Mouse (Mus musculus) 3T3-L1 (cell line): ENCODE measurements around the gene Upk3a.
"Not testable (repeated sequence)": the region's sequence is repeated elsewhere in the genome, so short reads cannot be mapped to it uniquely, and the experiment has no call there.

Experiments
- DNase-seq: peaks from one replicate; pipeline ENCODE4 v3.0.0-alpha.2; 2015; ENCODE audit warnings: low read depth, low spot score

Gene Upk3a

DNA sequence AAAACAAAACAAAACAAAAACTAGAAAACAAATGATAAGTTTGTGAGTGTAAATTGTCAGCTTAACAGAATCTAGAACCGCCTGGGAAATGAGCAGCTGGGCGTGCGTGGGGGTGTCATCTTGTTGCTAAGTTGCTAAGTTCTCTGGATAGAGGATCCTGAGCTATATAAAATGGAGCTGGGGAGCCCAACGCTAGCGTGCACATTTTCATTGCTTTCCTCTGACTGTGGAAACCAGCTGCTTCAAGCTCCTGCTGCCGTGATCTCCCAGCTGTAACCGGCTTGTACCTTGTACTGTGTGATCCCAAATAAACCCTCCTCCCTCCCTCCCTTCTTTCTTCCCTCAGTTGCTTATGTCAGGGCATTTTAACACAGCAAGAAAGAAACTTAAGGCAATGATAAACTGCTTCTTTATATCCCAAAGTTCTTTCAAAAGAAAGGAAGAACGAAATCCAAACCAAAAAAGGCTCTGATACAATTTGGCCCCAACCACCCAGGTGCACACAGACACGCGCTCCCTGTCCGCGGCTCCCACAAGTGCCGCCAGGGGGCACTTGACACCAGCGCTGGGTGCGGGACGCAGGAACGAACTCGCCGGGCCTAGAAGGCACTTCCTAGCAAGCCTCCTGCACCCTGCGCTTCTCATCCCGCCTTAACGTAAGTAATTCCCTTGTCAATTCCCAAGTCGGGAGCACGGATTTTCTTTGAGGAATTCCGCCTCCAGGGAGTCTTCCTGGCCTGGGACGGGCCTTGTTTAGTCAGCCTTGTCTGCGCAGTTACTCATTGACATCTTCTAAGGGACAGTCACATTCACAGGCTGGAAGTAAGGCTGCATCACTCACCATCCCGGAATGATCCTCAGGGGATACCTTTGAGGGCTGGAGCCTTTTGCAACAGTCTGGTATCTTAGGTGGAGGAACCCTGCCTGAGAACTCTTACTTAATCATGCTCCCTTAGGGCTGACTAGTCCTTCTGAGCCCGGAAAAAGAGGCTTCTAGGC is 15.7 kb upstream of the Upk3a start:
- DNase-seq = peak; percentile 70

DNA sequence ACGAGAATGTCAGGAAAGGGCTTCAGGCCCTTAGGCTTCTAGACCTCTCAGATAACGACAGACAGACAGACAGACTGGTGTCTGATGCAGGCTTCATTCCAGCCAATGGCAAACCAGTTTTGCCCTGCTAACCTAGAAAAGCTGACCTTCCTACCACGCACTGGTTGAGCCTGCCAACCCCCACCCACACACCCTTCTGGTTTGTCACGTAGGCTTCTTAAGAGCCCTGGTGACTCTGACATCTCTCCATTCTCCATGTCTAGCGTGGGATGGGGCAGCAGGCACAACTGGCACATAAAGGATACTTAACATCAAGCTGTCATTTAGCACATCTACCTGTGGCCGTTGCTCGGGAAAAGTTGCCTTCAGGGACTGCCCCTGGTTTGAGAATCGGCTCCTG is 7.3 kb upstream of the Upk3a start:
- no peak for DNase-seq

DNA sequence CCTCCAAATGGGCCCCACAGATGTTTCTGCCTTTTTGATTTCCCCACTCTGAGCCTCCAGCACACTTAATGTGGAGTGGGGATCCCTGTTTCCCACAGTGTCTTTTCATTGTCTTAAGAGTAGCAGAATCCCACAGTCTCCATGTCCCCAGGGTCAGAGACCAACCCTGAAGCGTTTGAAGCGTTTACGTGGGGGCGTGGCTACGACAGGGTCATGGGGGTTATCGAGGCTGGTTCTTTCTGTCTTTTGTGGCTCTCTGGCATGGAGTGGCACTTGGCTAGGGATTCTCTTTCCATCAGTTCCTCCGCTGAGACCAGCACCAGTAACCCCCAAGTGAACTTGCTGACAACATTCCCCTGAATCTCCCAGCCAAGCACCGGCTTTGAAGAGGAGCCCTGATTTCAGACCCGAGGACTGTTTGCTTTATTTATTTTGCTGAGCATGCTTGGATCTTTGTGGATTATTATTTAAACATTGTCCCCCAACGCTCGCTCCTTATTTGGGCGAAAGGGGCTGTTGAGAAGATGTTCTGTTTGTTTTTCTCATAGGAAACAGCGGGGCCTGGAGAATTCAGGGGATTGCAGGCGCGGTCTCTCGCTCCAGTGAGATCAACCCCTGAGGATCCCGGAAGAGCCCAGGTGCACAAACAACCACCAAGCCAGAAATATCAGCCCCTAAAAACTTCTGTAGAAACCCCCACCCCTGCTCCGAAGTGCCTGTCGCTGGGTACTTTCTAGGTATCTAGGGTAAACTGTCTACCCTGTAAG is 4.9 kb upstream of the Upk3a start:
- no peak for DNase-seq

DNA sequence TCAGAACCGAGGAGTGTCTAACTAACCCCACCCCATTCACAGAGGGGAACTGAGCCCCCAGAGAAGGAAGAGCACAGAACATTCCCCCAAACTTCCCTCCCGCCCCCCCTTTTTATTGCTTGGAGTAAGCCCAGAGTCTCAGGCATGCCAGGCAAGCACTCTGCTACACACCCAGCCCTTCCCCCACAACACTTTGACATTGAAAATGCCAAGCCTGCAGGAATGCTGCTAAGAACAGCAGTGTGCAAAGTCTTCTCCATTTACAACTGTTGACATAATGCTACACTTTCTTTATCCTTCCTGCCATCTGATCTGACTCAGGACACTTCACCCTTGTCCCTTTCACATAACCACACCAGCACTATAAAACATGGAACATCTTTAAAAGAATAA is 4.3 kb upstream of the Upk3a start:
- no peak for DNase-seq

DNA sequence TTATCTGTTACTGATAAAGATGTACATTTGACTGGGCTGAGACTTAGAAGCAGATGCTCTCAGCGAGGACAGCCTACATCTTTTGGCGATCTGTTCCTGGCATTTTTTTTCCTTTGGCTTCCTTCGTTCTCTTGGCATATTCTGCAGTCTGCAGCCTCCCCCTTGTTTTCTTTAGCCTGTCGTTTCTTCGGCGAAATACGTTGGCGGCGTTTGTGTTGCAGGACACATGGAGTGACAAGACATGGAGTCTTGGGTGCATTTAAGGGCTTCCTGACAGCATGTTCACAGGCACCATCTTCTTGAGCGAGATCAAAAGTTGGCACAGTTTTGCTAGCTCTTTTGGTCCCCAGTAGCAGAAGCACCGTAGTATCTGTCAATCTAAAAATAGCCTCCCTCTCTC is 1.2 kb upstream of the Upk3a start:
- no peak for DNase-seq

DNA sequence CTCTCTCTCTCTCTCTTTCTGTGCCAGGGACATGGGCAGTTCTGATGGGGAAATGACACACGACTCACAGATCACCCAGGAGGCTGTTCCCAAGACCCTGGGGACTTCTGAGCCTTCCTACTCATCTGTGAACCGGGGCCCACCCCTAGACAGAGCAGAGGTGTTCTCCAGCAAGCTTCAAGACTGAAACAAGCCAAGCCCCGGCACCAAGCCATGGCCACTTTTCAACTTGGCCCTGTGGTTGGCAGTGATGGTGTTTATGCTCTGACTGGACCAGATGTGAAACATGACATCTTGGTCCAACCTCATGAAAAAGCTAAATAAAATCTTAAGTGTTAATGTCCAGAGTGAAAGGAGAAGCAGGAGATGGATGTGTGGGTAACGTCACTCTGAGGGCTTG is 5.3 kb downstream of the Upk3a start:
- no peak for DNase-seq

DNA sequence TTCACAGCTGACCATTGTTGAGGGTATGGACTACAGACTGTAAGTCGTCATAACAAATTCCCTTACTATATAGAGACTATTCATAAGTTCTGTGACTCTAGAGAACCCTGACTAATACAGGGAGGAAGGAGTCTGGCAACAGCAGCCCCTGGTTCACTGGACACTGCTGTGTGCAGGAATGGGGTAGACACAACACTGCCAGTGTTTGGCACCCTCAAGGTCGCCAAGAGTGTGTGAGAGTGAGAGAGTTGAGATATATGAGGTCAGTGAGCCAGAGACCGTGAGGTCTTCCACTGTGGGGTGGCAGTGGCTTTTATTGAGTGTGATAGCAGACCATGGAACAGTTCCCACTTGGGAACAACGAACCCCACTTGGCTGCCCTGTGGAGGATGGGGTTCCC is 9.3 kb downstream of the Upk3a start:
- DNase-seq = no peak

DNA sequence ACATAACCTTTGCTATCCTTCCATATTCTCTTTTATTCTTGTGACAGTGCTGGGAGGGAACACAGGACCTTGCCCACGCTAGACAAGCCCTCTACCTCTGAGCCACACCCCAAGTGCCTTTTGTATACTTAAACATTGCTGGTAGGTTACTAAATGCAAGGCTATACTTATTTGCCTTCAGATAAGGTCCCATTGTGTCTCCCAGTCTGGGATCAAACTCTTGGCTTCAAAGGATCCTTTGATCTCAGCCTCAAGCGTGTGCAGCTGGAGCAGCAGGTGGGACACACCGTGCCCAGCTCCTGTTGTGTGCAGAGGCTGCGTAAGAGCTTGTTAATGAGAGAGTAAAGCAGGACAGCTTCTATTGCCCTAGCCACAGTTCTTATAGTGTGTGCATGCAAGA is 10.8 kb downstream of the Upk3a start:
- no peak for DNase-seq

DNA sequence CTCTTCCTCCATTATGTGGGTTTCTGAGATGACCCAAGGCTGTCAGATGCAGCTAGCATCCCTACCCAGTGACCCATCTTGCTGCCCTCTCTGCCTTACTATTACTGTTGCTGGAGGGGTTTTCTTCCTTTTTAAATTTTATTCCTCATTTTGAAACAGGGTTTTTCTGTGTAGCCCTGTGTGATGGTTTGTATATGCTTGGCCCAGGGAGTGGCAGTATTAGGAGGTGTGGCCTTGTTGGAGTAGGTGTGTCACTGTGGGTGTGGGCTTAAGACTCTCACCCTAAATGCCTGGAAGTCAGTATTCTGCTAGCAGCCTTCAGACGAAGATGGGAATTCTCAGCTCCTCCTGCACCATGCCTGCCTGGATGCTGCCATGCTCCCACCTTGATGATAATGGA is 11.7 kb downstream of the Upk3a start, which contains the start of gene Fam118a:
Gene Fam118a, plus strand, starts transcription at position 301 of the 400 bp plus-strand sequence.
- DNase-seq = not testable (repeated sequence)

DNA sequence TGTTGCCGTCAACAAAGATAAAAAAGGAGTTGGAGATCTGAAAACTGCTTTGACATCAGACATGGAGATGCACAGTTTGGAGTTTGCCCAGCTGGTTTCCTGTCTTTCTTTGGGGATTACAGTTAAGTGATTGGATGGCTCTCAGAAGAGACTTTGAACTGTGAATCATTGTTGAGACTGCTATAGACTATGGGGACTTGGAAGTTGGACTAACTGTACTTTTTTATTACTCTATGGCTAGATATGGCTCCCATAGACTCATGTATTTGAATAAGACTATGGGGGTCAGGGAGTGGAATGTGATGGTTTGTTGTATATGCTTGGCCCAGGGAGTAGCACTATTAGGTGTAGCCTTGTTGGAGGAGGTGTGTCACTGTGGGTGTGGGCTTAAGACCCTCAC is 13.7 kb downstream of the Upk3a start:
- not testable (repeated sequence) for DNase-seq

DNA sequence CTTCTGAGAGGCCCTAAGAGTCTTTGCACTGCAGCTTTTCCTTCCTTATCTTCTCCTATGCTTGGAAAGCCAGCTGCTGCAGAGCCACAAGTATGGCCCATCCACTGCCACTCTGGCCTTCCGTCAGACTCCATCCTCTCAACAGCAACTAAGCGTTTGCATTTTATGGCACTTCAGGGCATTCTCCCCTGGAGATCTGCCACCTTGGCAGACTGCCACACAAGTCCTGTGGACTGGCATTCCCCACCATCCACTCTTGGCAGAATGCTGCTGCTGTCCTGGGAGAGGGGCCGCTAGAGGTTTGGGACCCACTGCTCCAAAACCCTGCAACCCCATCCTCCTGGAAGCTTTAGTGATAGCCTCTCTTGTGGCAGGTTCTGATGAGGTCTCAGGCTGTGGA is 14.9 kb downstream of the Upk3a start:
- no peak for DNase-seq

DNA sequence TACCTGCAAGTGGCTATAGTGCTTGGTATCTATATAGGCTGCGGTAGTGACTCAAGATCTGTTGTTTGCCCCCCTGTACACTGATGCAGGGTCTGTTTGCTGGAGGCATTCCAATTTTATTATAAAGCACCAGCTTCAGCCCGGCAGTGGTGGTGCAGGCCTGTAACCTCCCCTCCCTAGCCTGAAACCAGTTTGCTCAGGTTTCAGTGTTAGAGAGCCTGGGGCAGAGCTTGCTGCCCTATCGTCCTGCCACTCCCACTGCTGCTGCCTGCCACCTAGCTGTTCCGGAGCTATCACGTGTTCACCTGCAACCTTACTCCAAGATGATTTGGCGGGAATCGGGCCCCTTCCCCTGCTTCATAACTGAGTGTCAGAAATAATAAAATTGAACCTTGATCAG is 17.0 kb downstream of the Upk3a start:
- not testable (repeated sequence) for DNase-seq

DNA sequence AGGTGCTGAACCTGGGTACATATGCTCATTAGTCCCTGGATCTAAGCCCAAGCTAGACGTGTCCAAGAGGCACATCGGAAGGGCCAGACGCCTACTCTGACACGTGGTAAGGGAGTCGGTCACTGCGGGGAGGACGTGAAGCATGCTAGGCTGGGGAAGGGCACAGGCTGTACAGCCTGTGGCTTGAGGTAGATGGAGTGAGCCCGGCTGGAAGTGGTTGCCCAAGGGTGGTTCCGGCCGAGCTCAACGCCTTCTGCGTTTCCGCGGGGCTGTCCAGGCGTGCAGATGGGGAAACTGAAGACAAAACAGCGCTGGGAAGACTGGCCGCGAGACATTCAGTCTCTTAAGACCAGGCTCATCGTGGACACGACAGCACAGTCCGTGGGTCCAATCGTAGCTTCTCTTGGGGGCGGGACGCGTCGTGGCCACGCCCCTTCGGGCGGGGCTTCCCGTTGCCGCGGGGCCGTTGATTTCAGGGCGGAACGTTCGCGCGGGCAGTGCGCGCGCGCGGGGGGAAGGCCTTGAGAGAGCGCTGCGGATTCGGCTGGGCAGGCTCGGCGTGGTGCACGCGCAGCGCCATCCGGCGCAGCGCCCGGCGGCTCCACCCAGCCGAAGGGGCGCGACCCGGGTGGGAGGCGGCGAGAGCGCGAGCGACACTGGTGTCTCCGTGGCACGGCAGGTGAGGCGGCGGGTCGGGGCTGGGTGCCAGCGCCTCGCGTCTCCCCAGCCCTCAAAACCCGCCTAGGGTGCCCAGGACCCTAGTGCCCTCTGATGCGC is 19.8 kb downstream of the Upk3a start:
- DNase-seq = peak; percentile 89

DNA sequence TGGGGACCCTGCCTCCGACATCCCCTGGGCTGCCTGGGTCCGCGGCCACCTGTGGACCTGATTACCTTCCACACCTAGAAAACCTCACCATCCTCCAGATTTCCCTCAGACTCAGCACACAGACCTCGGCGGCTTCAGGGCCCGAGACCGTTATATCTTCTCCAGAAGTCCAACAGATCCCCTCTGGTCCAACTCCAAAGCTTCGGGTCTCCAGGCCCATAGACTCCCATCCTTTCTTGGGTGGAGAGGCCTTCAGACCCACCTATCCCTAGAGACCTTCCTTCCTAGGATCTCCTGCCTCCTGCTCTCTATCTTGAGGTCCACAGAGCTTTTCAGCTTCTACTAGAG is 20.4 kb downstream of the Upk3a start:
- DNase-seq = peak; percentile 17

DNA sequence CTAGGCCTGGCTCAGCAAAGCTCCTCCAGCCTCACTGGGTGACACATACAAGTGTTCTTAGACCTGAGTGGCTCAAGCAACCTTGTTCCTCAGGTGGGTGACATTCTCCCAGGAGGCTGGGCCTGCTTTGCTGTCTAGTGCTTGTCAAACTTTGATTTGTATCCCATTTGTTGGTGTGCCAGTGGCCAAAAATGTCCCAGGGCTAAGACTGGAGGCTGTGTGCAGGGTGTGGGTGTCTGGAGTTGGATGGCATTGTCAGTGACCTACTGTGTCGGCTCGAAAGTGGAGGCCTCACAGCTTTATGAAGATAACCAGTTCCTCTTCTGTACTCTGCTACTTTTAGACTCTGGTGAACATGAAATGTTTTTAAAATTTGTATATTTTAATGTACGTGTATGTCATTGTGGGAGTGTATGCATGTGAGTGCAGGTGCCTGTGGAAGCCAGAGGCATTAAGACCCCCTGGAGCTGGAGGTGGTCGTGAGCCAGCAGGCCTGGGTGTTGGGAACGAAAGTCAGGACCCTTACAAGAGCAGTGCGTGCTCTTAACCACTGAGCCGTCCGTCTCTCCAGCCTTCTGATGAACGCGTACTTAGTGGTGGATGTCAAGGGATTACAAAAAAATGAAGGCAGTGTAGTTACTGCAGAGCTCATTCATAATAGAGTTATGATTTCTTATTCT is 24.7 kb downstream of the Upk3a start:
- DNase-seq = no peak

DNA sequence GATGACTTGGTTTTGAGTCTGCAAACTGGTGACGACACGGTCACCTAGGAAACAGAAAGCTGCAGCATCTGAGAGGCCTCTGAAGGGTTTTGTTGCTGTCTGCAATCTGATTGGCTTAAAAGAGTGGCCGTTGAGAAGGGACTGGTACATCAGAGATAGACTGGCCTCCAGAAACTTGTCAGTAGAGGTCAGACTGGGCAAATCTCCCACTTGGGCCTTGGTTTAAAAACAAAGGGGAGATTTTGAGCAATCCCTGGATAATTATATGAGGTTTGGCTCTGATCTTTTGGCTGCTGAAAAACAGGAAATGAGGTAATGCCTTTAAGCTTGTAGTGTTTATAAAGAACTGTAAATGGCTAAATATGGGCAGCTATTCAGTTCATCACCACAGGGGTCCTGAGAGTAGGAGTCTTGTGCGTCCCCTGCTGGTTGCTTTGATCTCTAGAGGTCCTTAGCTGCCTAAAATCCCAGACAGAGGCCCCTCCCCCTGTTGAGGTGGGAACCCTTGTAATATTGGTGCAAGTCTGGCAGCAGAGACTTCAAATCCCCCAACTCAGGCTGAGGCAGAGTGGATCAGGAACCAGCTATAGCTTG is 25.5 kb downstream of the Upk3a start:
- DNase-seq = peak; percentile 94

DNA sequence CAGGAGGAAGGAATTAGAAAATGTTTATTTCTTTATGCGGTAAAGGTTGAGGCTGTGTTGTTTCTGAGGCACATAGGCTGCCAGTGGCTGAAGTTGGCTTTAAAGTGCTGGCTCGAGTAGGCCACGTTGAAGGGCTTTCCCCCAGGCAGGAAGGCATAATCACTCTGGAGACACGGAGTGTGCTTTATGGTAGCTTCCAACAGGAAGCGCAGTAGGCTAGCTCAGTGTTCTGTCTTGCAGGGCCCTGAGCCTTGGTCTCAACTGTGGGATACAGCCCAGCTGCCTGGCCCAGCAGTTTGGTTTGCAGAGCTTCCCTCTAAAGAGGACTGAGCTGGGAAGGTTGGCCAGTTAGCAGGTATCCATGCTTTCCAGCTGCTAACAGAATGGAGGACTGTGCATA is 26.2 kb downstream of the Upk3a start:
- no peak for DNase-seq

DNA sequence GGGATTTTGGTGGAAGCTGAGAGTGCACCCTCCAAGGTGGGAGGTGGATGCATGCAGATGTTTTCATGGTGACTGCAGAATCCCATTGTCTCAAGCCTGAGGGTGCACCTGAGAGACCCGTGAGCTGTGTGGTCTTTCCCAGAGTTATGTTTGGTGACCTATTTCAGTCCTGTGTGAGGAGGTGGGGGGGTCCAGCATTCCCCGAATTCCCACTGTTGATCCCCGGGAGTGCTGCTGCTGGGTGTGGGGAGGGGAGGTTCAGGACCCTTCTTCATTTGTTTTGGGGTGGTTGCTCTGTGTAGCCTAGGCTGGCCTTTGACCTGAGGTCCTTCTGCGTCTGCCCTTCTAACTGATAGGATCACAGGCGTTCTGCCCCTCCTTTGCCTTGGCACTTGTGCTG is 26.8 kb downstream of the Upk3a start:
- DNase-seq = no peak

DNA sequence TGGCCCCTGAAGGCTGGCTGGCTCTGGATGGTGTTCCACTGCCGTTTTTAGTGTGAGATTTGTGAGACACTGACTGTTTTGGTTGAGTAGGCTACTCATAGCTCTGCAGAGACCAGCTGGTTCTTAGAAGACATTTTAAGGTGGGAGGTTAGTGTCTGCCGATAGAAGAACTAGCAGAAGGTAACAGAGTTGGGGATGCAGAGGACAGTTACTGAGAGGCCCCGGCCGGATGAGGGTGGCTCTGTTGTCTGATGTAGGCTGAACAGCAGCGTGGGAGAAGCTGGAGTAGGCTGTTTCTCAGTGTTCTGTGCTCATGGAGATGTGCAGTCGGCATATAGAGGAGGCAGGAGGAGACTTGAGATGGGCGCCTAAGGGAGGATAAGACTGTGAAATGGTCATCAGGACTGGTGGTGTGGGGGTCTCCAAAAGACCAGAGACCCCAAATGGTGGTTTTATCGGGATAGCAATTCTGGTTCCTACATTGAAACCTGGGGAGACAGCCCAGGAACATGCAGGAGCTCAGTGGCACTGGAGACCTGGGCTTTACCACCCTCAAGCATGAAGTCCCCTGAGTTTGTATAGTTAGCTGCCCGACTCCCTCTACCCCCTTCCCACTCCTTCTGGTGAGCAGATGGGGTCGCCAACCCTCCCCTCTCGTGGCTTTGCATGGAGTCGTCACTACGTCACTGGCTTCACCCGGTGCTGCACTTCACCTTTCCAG is 29.4 kb downstream of the Upk3a start:
- no peak for DNase-seq

DNA sequence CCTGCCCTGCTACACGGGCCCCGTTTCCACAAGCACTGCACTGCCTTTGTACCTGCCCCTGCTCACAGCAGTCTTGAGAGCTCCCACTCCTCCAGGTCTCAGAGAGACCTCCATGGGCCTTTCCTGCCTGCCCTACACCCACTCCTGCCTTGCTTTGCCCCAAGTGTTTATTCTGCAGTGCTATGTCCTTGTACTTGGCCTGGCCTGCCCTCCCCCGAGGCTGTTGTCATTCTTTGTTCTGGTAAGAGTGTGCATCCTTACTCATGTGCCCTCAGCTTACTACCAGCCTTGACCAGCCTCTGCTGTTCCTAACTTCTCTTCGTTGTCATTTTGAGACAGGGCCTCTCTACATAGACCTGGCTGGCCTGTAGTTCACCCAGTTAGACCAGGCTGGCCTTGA is 30.9 kb downstream of the Upk3a start:
- DNase-seq = no peak
